Mouse (Mus musculus): ENCODE results near the gene Efna1. TPM values are rescaled to one million over a fixed set of nuclear protein-coding genes. Genes with fewer than 3 reads are reported as not detected.

Gene Efna1
- total and polyA plus RNA-seq, 2 experiments: 22.1 to 73.1 TPM

GRCm38 (mm10) chr3:89227307-89228179, 53.4 kb downstream of the Efna1 start:
- peaks cover 3% of the 10 kb centered on the region; the same call in 1 of the 2 replicates for H3K4me1 ChIP-seq (ENCODE audit: control insufficient read depth, insufficient read depth, low read length)
- no peaks in the 10 kb centered on the region for H3K36me3 ChIP-seq (ENCODE audit: control insufficient read depth, insufficient read depth, low read length)
- 17% methylated on average over 41 of the region's 41 CpGs for WGBS
- H3K9ac ChIP-seq (ENCODE audit: low read depth, low read length): no peak overlapping the region; the same call in 1 of the 2 replicates
- H3K79me2 ChIP-seq (ENCODE audit: control insufficient read depth, insufficient read depth, low read length): no peaks in the 10 kb centered on the region
- H3K4me3 ChIP-seq (ENCODE audit: insufficient read depth, low read depth, low read length): peak overlapping the region; percentile 34; the same call in 1 of the 2 replicates
- TF ChIP-seq CTCF (IDR thresholded peaks at IDR 0.05; ENCODE audit: low read depth, low read length) (no peak), POLR2A (IDR thresholded peaks at IDR 0.05; ENCODE audit: extremely low read depth, insufficient read depth, low read length) (no peak)
- H3K27me3 ChIP-seq (ENCODE audit: control insufficient read depth, insufficient read depth, low read length): 0 out of 2 replicates have a peak, but pooled peaks cover 2% of the 10 kb centered on the region
- no peak overlapping the region for H3K27ac ChIP-seq (replicated peaks; ENCODE audit: insufficient read depth, low read depth, low read length)
- DNase-seq (ENCODE audit: extremely low read depth, low read depth, low spot score): no peak

GRCm38 (mm10) chr3:89226900-89227299, 54.0 kb downstream of the Efna1 start, which contains the start of gene Mtx1:
TSS of gene Mtx1 (minus strand) at chr3:89227088.
- Histone ChIP-seq H3K36me3 (ENCODE audit: control insufficient read depth, insufficient read depth, low read length) (no peaks in the 10 kb centered on the region), H3K79me2 (ENCODE audit: control insufficient read depth, insufficient read depth, low read length) (no peaks in the 10 kb centered on the region), H3K9ac (ENCODE audit: low read depth, low read length) (no peak within 1 kb of the TSS; the same call in 1 of the 2 replicates), H3K4me1 (ENCODE audit: control insufficient read depth, insufficient read depth, low read length) (peaks cover 3% of the 10 kb centered on the region; the same call in 1 of the 2 replicates), H3K27me3 (ENCODE audit: control insufficient read depth, insufficient read depth, low read length) (0 out of 2 replicates have a peak, but pooled peaks cover 2% of the 10 kb centered on the region), H3K27ac (replicated peaks; ENCODE audit: insufficient read depth, low read depth, low read length) (no peak within 1 kb of the TSS), H3K4me3 (ENCODE audit: insufficient read depth, low read depth, low read length) (peak within 1 kb of the TSS; percentile 34; the same call in 1 of the 2 replicates)
- TF ChIP-seq POLR2A (IDR thresholded peaks at IDR 0.05; ENCODE audit: extremely low read depth, insufficient read depth, low read length): no peak
- TF ChIP-seq CTCF (IDR thresholded peaks at IDR 0.05; ENCODE audit: low read depth, low read length): no peak
- no peak for DNase-seq (ENCODE audit: extremely low read depth, low read depth, low spot score)
- WGBS: 24% methylated on average over 21 of the region's 21 CpGs

- Histone ChIP-seq H3K27me3 (ENCODE audit: control insufficient read depth, insufficient read depth, low read length) (0 out of 2 replicates have a peak, but pooled peaks cover 2% of the 10 kb centered on the region), H3K9ac (ENCODE audit: low read depth, low read length) (no peak overlapping the region), H3K4me3 (ENCODE audit: insufficient read depth, low read depth, low read length) (no peak overlapping the region), H3K4me1 (ENCODE audit: control insufficient read depth, insufficient read depth, low read length) (peaks cover 3% of the 10 kb centered on the region; the same call in 1 of the 2 replicates), H3K27ac (replicated peaks; ENCODE audit: insufficient read depth, low read depth, low read length) (no peak overlapping the region), H3K36me3 (ENCODE audit: control insufficient read depth, insufficient read depth, low read length) (no peaks in the 10 kb centered on the region), H3K79me2 (ENCODE audit: control insufficient read depth, insufficient read depth, low read length) (no peaks in the 10 kb centered on the region)
- 68% methylated on average over 11 of the region's 11 CpGs for WGBS
- DNase-seq (ENCODE audit: extremely low read depth, low read depth, low spot score): no peak
- TF ChIP-seq POLR2A (IDR thresholded peaks at IDR 0.05; ENCODE audit: extremely low read depth, insufficient read depth, low read length) (no peak), CTCF (IDR thresholded peaks at IDR 0.05; ENCODE audit: low read depth, low read length) (no peak)
Observed at GRCm38 (mm10) chr3:89226361-89226760, 54.6 kb downstream of the Efna1 start.

GRCm38 (mm10) chr3:89225918-89226317, 55.0 kb downstream of the Efna1 start:
- H3K4me3 ChIP-seq (ENCODE audit: insufficient read depth, low read depth, low read length): no peak overlapping the region
- no peaks in the 10 kb centered on the region for H3K36me3 ChIP-seq (ENCODE audit: control insufficient read depth, insufficient read depth, low read length)
- WGBS: 87% methylated on average over 4 of the region's 4 CpGs
- peaks cover 3% of the 10 kb centered on the region; the same call in 1 of the 2 replicates for H3K4me1 ChIP-seq (ENCODE audit: control insufficient read depth, insufficient read depth, low read length)
- no peak for DNase-seq (ENCODE audit: extremely low read depth, low read depth, low spot score)
- no peaks in the 10 kb centered on the region for H3K79me2 ChIP-seq (ENCODE audit: control insufficient read depth, insufficient read depth, low read length)
- no peak overlapping the region for H3K27ac ChIP-seq (replicated peaks; ENCODE audit: insufficient read depth, low read depth, low read length)
- TF ChIP-seq POLR2A (IDR thresholded peaks at IDR 0.05; ENCODE audit: extremely low read depth, insufficient read depth, low read length) (no peak), CTCF (IDR thresholded peaks at IDR 0.05; ENCODE audit: low read depth, low read length) (no peak)
- H3K9ac ChIP-seq (ENCODE audit: low read depth, low read length): no peak overlapping the region
- 0 out of 2 replicates have a peak, but pooled peaks cover 2% of the 10 kb centered on the region for H3K27me3 ChIP-seq (ENCODE audit: control insufficient read depth, insufficient read depth, low read length)

- WGBS: 83% methylated on average over 12 of the region's 12 CpGs
- no peak overlapping the region for H3K27ac ChIP-seq (replicated peaks; ENCODE audit: insufficient read depth, low read depth, low read length)
Observed at GRCm38 (mm10) chr3:89225321-89225815, 55.6 kb downstream of the Efna1 start.

More at GRCm38 (mm10) chr3:89225321-89225815, 55.6 kb downstream of the Efna1 start:
- H3K27me3 ChIP-seq (ENCODE audit: control insufficient read depth, insufficient read depth, low read length): 0 out of 2 replicates have a peak, but pooled peaks cover 2% of the 10 kb centered on the region
- no peak overlapping the region for H3K9ac ChIP-seq (ENCODE audit: low read depth, low read length)
- H3K4me1 ChIP-seq (ENCODE audit: control insufficient read depth, insufficient read depth, low read length): peaks cover 3% of the 10 kb centered on the region; the same call in 1 of the 2 replicates
- no peak for DNase-seq (ENCODE audit: extremely low read depth, low read depth, low spot score)
- H3K79me2 ChIP-seq (ENCODE audit: control insufficient read depth, insufficient read depth, low read length): no peaks in the 10 kb centered on the region
- TF ChIP-seq CTCF (IDR thresholded peaks at IDR 0.05; ENCODE audit: low read depth, low read length): no peak
- TF ChIP-seq POLR2A (IDR thresholded peaks at IDR 0.05; ENCODE audit: extremely low read depth, insufficient read depth, low read length): no peak
- H3K36me3 ChIP-seq (ENCODE audit: control insufficient read depth, insufficient read depth, low read length): no peaks in the 10 kb centered on the region
- no peak overlapping the region for H3K4me3 ChIP-seq (ENCODE audit: insufficient read depth, low read depth, low read length)
